ENCODE assay signal across 17 mouse cellular contexts in genomic region chr1:118922189-118922588, GRCm38 (mm10).
A peak's percentile ranks its signal among the peaks of the same experiment; 100 is the strongest.
DNase-seq lines count a peak whose midpoint lies in the region; ATAC-seq lines count a peak whose summit lies in the region.
"Had no signal": no experiment of that assay in that cellular context is flagged by ENCODE, and none has a peak within 500 bp of the region (broad histone marks: within the 10 kb centered on the region; RNA-seq: fewer than 3 reads in every experiment).

No protein-coding gene starts in this region.

- no peak overlapping the region for H3K4me3 ChIP-seq in embryonic facial prominence, embryonic 13.5 days
- no peak overlapping the region for H3K4me3 ChIP-seq in embryonic facial prominence, embryonic 10.5 days
- H3K4me3 ChIP-seq: embryonic facial prominence, embryonic 12.5 days; forebrain, embryonic 15.5 days; heart, adult 2 months; heart, embryonic 12.5 days; hindbrain, embryonic 10.5 days; intestine, embryonic 15.5 days had no signal

- H3K4me1 ChIP-seq in embryonic facial prominence, embryonic 13.5 days = peaks cover 29% of the 10 kb centered on the region
- H3K4me1 ChIP-seq in embryonic facial prominence, embryonic 10.5 days = peaks cover 19% of the 10 kb centered on the region
- H3K4me1 ChIP-seq: heart, embryonic 12.5 days; intestine, embryonic 15.5 days had no signal

- H3K9me3 ChIP-seq in embryonic facial prominence, embryonic 13.5 days = no peaks in the 10 kb centered on the region
- 0 out of 2 replicates have a peak, but pooled peaks cover 2% of the 10 kb centered on the region for H3K9me3 ChIP-seq in embryonic facial prominence, embryonic 10.5 days
- H3K9me3 ChIP-seq: embryonic facial prominence, embryonic 12.5 days; forebrain, embryonic 15.5 days; heart, embryonic 12.5 days; hindbrain, embryonic 10.5 days; intestine, embryonic 15.5 days had no signal

- peak; percentile 34 for DNase-seq in cerebellum, adult 9-11 months
- no peak for DNase-seq in embryonic facial prominence, embryonic 10.5 days (ENCODE audit: low spot score)
- peak; percentile 32 for DNase-seq in kidney, adult 11 months
- no peak for DNase-seq in kidney, postnatal 4 days
- peak; percentile 21 to 24 for DNase-seq in cerebellum, postnatal 36 days
- DNase-seq: adrenal gland, postnatal 10 days; embryo, embryonic 11 days; gastrocnemius, postnatal 10 days; heart, adult 2 months had no signal

- peaks cover 16% of the 10 kb centered on the region for H3K36me3 ChIP-seq in embryonic facial prominence, embryonic 13.5 days
- H3K36me3 ChIP-seq in embryonic facial prominence, embryonic 10.5 days (replicated peaks) = peaks cover 22% of the 10 kb centered on the region
- H3K36me3 ChIP-seq: forebrain, embryonic 15.5 days; heart, embryonic 12.5 days; intestine, embryonic 15.5 days had no signal

- no peaks in the 10 kb centered on the region for H3K27me3 ChIP-seq in embryonic facial prominence, embryonic 13.5 days
- H3K27me3 ChIP-seq in embryonic facial prominence, embryonic 10.5 days (replicated peaks; ENCODE audit: low read depth, poor library complexity, severe bottlenecking) = no peaks in the 10 kb centered on the region
- H3K27me3 ChIP-seq: embryonic facial prominence, embryonic 12.5 days; forebrain, embryonic 15.5 days; heart, embryonic 12.5 days; intestine, embryonic 15.5 days had no signal

- WGBS in embryonic facial prominence, embryonic 13.5 days = 72% methylated on average over 6 of the region's 6 CpGs
- 79% methylated on average over 6 of the region's 6 CpGs for WGBS in embryonic facial prominence, embryonic 10.5 days

- 0 out of 2 replicates have a peak overlapping the region, but pooled peaks have one; percentile 34 for H3K27ac ChIP-seq in embryonic facial prominence, embryonic 13.5 days
- no peak overlapping the region for H3K27ac ChIP-seq in embryonic facial prominence, embryonic 10.5 days (replicated peaks)
- H3K27ac ChIP-seq: embryonic facial prominence, embryonic 12.5 days; forebrain, embryonic 15.5 days; heart, adult 2 months; hindbrain, embryonic 10.5 days; hindbrain, embryonic 14.5 days; intestine, embryonic 15.5 days had no signal

- no peak for ATAC-seq in cerebellum, adult (ENCODE audit: insufficient number of reproducible peaks, low FRiP score, low TSS enrichment)
- no peak for ATAC-seq in embryonic facial prominence, embryonic 13.5 days (ENCODE audit: insufficient number of reproducible peaks, insufficient read depth, low FRiP score, low TSS enrichment, low read depth)
- ATAC-seq: forebrain, embryonic 15.5 days; intestine, embryonic 15.5 days had no signal

- H3K4me2 ChIP-seq in embryonic facial prominence, embryonic 13.5 days = no peak overlapping the region
- H3K4me2 ChIP-seq: embryonic facial prominence, embryonic 12.5 days; forebrain, embryonic 15.5 days; heart, embryonic 12.5 days; hindbrain, embryonic 14.5 days; intestine, embryonic 15.5 days had no signal

- H3K9ac ChIP-seq in embryonic facial prominence, embryonic 13.5 days = no peak overlapping the region
- H3K9ac ChIP-seq: embryonic facial prominence, embryonic 12.5 days; forebrain, embryonic 15.5 days; heart, embryonic 12.5 days; hindbrain, embryonic 14.5 days; intestine, embryonic 15.5 days had no signal

Comparison
In these comparisons a context has a peak if more than half of its experiments do, and no peak if none do; other contexts are left out.
1. DNase-seq: peak in cerebellum, adult 9-11 months (single experiment), kidney, adult 11 months (single experiment) and cerebellum, postnatal 36 days (2 of 2); none in embryonic facial prominence, embryonic 10.5 days (single experiment) and kidney, postnatal 4 days (0 of 2).